Mouse (Mus musculus) liver, embryonic 16.5 days (tissue): ENCODE measurements around the gene Tfr2. TPM values are rescaled to one million over a fixed set of nuclear protein-coding genes. Genes with fewer than 3 reads are reported as not detected.

ENCODE experiments used
- ATAC-seq: fragments of 200-750 bp; cut with Nextera tagmentation; 2 replicates; pipeline ENCODE4 v1.8.0; 2017; ENCODE audit warnings: low read depth, mild to moderate bottlenecking, moderate number of reproducible peaks, moderate library complexity
- H3K27ac ChIP-seq: fragments of 300-500 bp; sonication (generic); 2 replicates; pipeline ENCODE4 v1.5.1; 2014; ENCODE audit warnings: mild to moderate bottlenecking, low read length
- H3K27me3 ChIP-seq: fragments of 300-500 bp; sonication (generic); 2 replicates; pipeline ENCODE4 v1.6.1; 2014; ENCODE audit warnings: low read depth, low read length, mixed read lengths; ENCODE audit not compliant: control insufficient read depth, insufficient read depth
- H3K36me3 ChIP-seq: fragments of 300-500 bp; sonication (generic); 2 replicates; pipeline ENCODE4 v1.6.1; 2014; ENCODE audit warnings: mild to moderate bottlenecking; ENCODE audit not compliant: control insufficient read depth, insufficient read depth
- H3K4me1 ChIP-seq: fragments of 300-500 bp; sonication (generic); 2 replicates; pipeline ENCODE4 v1.6.1; 2014; ENCODE audit warnings: low read depth, low read length, mixed read lengths; ENCODE audit not compliant: control insufficient read depth
- H3K4me2 ChIP-seq: fragments of 300-500 bp; sonication (generic); 2 replicates; pipeline ENCODE4 v1.6.1; 2014; ENCODE audit warnings: low read depth, low read length, mixed read lengths
- H3K4me3 ChIP-seq: fragments of 300-500 bp; sonication (generic); 2 replicates; pipeline ENCODE4 v1.5.1; 2014; ENCODE audit warnings: low read depth, mild to moderate bottlenecking, low read length
- H3K9ac ChIP-seq: fragments of 300-500 bp; sonication (generic); 2 replicates; pipeline ENCODE4 v1.6.1; 2014; ENCODE audit warnings: low read depth, low read length
- H3K9me3 ChIP-seq: fragments of 300-500 bp; sonication (generic); replicated peaks from 2 replicates; pipeline ENCODE4 v1.6.1; 2016; ENCODE audit warnings: low read length; ENCODE audit not compliant: control insufficient read depth
- WGBS: fragments of 180-500 bp; shearing (Covaris S2); extraction: QIAGEN DNeasy Blood & Tissue Kit; methylation state at CpG from one replicate; pipeline ENCODE4 v1.1.7; 2014; ENCODE audit not compliant: insufficient replicate concordance; 5-methylcytosine and 5-hydroxymethylcytosine counted together
- polyA plus RNA-seq: library from polyadenylated mRNA; unstranded; fragments of >200 nt; fragmentation: Nextera tagmentation; extraction: Ambion mirVana; gene quantifications from 2 replicates; pipeline ENCODE4 v1.2.1, GENCODE M21; 2015

Gene Tfr2
- polyA plus RNA-seq, 1 experiment from 2014 or later, result 62.5 TPM

DNA sequence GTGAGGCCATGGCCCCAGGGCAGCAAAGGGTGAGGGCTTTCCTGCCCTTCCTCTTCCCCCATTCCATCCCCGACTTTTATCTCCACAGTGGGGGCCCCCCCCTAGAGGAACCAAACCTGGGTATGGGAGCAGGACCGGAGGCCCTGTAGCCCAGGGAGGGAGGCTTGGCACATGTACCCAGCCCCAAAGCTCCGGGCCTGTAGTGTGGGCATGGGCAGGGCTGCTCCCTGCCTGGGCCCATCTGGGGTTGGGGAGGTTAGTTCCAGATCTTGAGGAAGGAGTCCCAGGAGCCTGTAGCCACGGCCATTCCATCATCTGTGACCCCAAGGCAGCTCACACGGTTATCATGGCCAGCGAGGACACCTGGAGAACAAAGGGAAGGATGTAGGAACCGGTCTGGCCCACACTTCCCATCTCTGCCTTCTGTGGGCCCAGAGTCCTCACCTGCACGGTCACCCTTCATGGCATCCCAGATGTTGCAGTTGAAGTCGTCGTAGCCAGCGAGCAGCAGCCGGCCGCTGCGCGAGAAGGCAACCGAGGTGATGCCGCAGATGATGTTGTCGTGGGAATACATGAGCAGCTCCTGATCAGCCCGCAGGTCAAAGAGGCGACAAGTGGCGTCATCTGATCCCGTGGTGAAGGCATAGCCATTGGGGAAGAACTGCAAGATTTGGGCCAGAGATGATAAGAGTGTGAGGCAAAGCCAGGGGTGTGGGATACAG is 41.2 kb upstream of the Tfr2 start:
- Histone ChIP-seq H3K36me3 (peaks cover 48% of the 10 kb centered on the region), H3K9me3 (no peaks in the 10 kb centered on the region), H3K4me3 (no peak overlapping the region), H3K27me3 (no peaks in the 10 kb centered on the region), H3K9ac (no peak overlapping the region), H3K4me2 (no peak overlapping the region), H3K27ac (no peak overlapping the region), H3K4me1 (peaks cover 30% of the 10 kb centered on the region)
- 76% methylated on average over 22 of the region's 22 CpGs for WGBS
- ATAC-seq, result no peak

DNA sequence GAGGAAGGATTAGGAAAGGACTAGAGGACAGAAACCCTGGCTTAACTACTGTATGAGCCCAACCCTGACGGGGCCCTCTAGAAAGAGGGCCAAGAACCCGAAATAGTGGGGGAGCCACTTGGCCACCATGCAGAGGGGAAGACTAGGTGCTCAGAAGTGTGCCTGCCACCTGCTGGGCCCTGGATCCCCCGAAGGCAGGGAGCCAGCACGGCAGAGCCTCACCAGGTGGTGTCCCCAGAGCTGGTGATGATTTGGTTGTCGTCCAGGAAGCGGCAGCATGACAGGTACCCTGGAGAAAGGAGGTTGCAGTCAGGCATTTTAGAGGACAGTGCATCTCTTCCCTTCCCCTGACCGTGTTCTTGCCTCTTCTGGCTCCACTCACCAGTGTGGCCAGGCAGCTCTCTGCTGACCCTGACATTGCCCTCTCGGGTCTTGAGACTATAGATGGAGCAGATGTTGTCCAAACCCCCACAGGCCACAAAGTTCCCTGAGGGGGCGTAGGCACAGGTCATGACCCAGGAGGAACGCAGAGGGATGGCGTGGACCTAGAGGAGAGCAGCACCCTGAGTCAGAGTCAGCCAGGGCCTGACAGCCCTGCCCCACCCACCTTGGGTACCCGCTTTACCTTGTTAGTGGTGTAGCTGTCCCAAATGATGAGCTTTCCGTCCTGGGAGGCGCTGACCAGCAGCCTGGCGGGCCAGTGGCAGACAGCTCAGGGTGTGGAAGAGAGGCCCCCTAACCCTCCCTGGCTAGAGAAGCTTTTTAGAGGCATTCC is 40.2 kb upstream of the Tfr2 start:
- ATAC-seq, result no peak
- WGBS, result 78% methylated on average over 15 of the region's 15 CpGs
- H3K36me3 ChIP-seq, result peaks cover 39% of the 10 kb centered on the region
- no peak overlapping the region for H3K4me3 ChIP-seq
- no peaks in the 10 kb centered on the region for H3K27me3 ChIP-seq
- H3K4me2 ChIP-seq, result no peak overlapping the region
- H3K9me3 ChIP-seq, result no peaks in the 10 kb centered on the region
- peaks cover 35% of the 10 kb centered on the region for H3K4me1 ChIP-seq
- H3K9ac ChIP-seq, result no peak overlapping the region
- H3K27ac ChIP-seq, result no peak overlapping the region

DNA sequence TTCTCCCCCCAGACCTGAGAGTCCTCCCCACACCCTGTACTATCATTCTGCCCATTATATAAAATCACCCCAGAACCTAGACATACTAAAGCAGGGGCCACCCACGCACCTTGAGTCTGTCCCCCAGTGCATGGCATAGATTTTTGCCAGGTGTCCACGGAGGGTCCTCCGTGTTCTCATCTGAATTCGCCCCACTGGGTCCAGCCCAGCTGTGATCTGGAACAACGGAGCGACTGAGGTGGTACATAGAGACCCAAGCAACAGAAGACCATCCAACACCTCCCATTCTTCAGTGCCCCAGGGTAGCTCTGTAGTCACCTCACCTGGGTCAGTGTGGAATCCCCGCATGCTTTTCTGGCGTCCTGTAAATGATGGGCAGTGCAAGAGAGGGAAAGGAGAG is 39.6 kb upstream of the Tfr2 start:
- ATAC-seq, result no peak
- peaks cover 35% of the 10 kb centered on the region for H3K4me1 ChIP-seq
- peaks cover 36% of the 10 kb centered on the region for H3K36me3 ChIP-seq
- no peaks in the 10 kb centered on the region for H3K27me3 ChIP-seq
- H3K27ac ChIP-seq, result no peak overlapping the region; the same call in 1 of the 2 replicates
- no peaks in the 10 kb centered on the region for H3K9me3 ChIP-seq
- WGBS, result 83% methylated on average over 8 of the region's 8 CpGs
- peak overlapping the region; percentile 92; the same call in 1 of the 2 replicates for H3K9ac ChIP-seq
- H3K4me2 ChIP-seq, result peak overlapping the region; percentile 93
- peak overlapping the region; percentile 71 for H3K4me3 ChIP-seq

DNA sequence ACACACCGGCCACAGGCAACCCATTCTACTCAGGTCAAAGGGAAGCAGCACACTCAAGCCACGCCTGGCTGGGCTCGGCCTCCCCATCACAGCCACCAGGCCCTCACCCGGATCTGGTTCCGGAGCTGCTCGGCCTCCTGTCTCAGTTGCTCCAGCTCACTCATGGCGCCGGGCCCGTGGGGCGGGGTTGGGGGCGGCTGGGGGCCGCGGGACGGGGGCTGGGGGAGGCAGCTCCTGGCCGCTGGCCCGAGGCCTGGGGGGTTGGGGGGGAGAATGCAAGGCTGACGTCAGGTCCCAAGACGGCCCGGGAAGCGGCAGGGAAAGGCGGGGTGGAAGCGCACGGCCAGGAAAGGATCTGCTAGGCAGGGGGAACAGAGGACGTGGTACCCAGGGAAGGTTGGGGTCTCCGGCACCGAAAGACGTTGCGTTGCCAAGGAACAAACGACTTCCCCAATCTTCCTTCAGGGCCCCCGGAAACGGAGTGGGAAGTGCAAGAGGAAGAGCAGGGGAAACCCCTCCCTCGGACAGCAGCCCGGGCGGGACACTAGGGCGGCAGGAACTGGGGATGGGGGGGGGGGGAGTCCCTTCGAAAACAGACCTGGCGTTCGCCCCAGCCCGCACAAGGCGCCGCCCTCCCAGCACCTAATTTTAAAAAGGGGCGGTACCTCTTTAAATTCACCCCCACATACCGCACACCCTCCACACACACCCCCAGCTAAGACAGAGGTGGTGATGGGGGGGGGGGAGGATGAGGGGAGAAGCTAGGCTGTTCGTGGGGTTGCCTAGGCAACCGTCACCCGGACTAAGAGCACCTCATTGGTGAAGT is 38.8 kb upstream of the Tfr2 start:
- no peaks in the 10 kb centered on the region for H3K27me3 ChIP-seq
- H3K36me3 ChIP-seq, result peaks cover 31% of the 10 kb centered on the region
- H3K4me3 ChIP-seq, result peak overlapping the region; percentile 71
- peaks cover 35% of the 10 kb centered on the region for H3K4me1 ChIP-seq
- 6% methylated on average over 46 of the region's 46 CpGs for WGBS
- H3K9me3 ChIP-seq, result no peaks in the 10 kb centered on the region
- ATAC-seq, result peak; percentile 4
- peak overlapping the region; percentile 92 for H3K9ac ChIP-seq
- peak overlapping the region; percentile 89 for H3K27ac ChIP-seq
- peak overlapping the region; percentile 93 for H3K4me2 ChIP-seq

DNA sequence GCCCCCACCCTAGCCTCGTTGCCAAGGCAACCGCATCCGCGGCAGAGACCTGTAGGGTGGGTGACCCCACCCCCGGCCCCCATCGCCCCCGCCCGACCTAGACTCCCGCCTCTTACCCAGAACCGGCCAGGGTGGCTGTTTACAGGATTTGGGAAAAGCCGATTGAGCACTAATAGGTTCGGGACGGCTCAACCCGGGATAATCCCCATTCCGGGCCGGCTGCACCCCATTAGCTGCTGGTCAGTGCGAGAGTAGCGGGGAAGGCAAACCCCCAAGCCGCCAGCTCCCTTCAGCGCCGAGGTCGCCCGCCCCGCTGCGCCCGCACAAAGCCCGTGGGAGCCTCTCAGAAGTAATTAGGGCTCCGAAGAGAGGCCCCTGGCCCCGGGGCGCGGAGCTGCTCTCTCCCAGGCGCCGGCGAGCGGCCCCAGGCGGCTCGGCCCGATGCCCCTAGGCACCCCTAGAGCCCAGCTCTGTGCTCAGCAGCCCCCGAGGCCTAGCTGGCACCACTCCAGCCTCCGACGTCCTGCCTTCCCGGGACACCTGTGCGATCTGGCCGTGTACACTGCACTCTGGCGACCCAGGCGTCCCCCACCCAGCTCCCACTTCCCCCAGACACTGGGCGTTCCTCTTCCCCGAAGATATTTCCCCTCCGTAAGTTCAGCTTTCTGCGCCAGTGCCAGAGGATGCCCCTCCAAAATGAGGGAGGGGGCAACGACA is 38.1 kb upstream of the Tfr2 start:
- Histone ChIP-seq H3K4me3 (peak overlapping the region; percentile 71), H3K27me3 (no peaks in the 10 kb centered on the region), H3K36me3 (peaks cover 31% of the 10 kb centered on the region), H3K9me3 (no peaks in the 10 kb centered on the region), H3K4me1 (peaks cover 28% of the 10 kb centered on the region), H3K4me2 (peak overlapping the region; percentile 93), H3K27ac (peak overlapping the region; percentile 89), H3K9ac (peak overlapping the region; percentile 92)
- under 1% methylated on average over 50 of the region's 51 CpGs for WGBS
- peak; percentile 9; the same call in 1 of the 2 replicates for ATAC-seq

DNA sequence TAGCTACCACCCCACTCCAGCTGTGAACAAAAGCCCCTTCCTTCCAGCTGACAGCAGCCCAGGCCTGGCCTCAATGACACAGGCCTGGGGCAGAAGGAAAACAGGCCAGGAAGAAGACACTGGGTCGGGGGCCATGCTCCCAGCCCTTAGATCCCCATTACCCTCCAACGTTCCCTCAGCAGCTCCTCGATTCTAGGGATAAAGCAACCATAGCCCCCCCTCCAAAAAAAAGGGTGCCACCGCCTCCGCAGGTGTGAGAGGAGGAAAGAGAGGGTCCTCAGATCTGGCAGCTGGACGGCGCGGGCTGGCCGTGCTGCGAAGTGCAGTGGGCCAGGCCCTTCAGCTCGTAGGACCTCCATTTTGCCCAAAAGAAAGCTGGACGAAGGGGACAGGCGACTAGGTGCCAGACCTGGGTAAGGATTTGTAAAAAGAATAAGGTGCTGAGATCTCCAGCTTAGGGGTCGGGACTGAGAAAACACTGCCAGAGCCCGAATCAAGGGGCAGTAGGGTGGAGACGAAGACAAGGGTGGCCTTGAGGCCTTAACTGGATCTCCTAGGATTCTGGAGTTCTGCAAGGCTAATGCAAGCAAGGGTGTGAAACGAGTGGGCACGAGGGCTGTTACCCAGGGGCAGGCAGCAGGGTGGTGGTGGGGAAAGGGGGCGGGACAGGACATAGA is 37.4 kb upstream of the Tfr2 start:
- peak overlapping the region; percentile 89 for H3K27ac ChIP-seq
- ATAC-seq, result no peak
- peaks cover 27% of the 10 kb centered on the region for H3K4me1 ChIP-seq
- peaks cover 29% of the 10 kb centered on the region for H3K36me3 ChIP-seq
- under 1% methylated on average over 19 of the region's 19 CpGs for WGBS
- no peaks in the 10 kb centered on the region for H3K27me3 ChIP-seq
- H3K4me2 ChIP-seq, result peak overlapping the region; percentile 93
- H3K4me3 ChIP-seq, result peak overlapping the region; percentile 71
- no peaks in the 10 kb centered on the region for H3K9me3 ChIP-seq
- peak overlapping the region; percentile 92 for H3K9ac ChIP-seq

DNA sequence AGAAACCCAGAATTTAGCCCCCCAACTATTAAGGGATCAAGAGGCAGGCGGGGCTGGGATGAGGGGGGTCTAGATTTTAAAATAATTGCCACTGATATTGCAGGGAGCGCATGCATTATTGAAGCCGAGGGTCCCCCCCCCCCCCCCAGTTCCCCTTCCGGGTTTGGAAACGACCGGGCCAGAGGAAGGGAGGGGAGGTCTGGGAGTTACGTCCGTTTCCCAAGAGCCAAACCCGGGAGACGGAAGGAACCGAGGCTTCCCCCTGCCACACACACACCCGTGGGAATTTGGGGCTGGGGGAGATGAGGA is 36.9 kb upstream of the Tfr2 start:
- no peaks in the 10 kb centered on the region for H3K9me3 ChIP-seq
- peaks cover 27% of the 10 kb centered on the region for H3K4me1 ChIP-seq
- no peaks in the 10 kb centered on the region for H3K27me3 ChIP-seq
- WGBS, result under 1% methylated on average over 12 of the region's 12 CpGs
- H3K4me3 ChIP-seq, result peak overlapping the region; percentile 71
- H3K27ac ChIP-seq, result peak overlapping the region; percentile 89
- peak overlapping the region; percentile 92 for H3K9ac ChIP-seq
- peak; percentile 20 for ATAC-seq
- H3K4me2 ChIP-seq, result peak overlapping the region; percentile 93
- peaks cover 24% of the 10 kb centered on the region for H3K36me3 ChIP-seq
